Mouse (Mus musculus): ENCODE measurements at regions not wholly inside any gene's neighbourhood (a gene's known extent, or its start where the extent isn't known, plus 50 kb on each side); places are given as distances from the start of the nearest gene placed in this dataset.

- TF ChIP-seq CTCF (IDR thresholded peaks at IDR 0.05; ENCODE audit: extremely low read depth, insufficient read length, insufficient replicate concordance, low read depth, low read length) (no peak), POLR2A (IDR thresholded peaks at IDR 0.05; ENCODE audit: low read depth, low read length) (no peak)
Measured at GRCm38 (mm10) chr7:39866674-39867428, 349.3 kb downstream of the Zfp619 start.
